20 mouse cellular contexts compared by ENCODE assay signal in genomic region chr9:8895205-8895604, GRCm38 (mm10). TPM values are rescaled to one million over a fixed set of nuclear protein-coding genes. Genes with fewer than 3 reads are reported as not detected.
"Had no signal": no experiment of that assay in that cellular context is flagged by ENCODE, and none has a peak within 500 bp of the region (broad histone marks: within the 10 kb centered on the region; RNA-seq: fewer than 3 reads in every experiment).

No protein-coding gene starts in this region.

- ATAC-seq: hindbrain, embryonic 16.5 days; inflammation-experienced regulatory T-cells, adult 6 months; intestine, embryonic 15.5 days; intestine, postnatal 0 days; liver, embryonic 12.5 days had no signal

- DNase-seq: gastrocnemius, postnatal 14 days; gastrocnemius, postnatal 36 days; heart, adult 11 months; heart, adult 2 months; heart, postnatal 14 days; heart, postnatal 36 days; kidney, adult 18-20 months; kidney, adult 8-10 months; kidney, postnatal 14 days; kidney, postnatal 36 days; layer of hippocampus, adult 9-11 months; layer of hippocampus, postnatal 36 days; left cerebral cortex, postnatal 4 days had no signal

RNA-seq across cellular contexts. Expression of gene Pgr, which starts 4.4 kb away (rescaled TPM):
- total RNA-seq: gastrocnemius, adult 18-20 months; gastrocnemius, postnatal 36 days; heart, postnatal 14 days; heart, postnatal 36 days; liver, adult 2 months had no signal
